Mouse (Mus musculus) lung, adult 2 months (tissue): ENCODE measurements around the gene Ajuba.

Source experiments
- CTCF ChIP-seq: fragments of 200-500 bp; IDR thresholded peaks from 2 replicates; pipeline ENCODE4 v1.5.1; 2011; ENCODE audit warnings: mild to moderate bottlenecking, low read length, control low read depth; ENCODE audit not compliant: insufficient read depth
- POLR2A ChIP-seq: fragments of 200-500 bp; IDR thresholded peaks from 2 replicates; pipeline ENCODE4 v1.6.1; 2011; ENCODE audit warnings: low read depth, mild to moderate bottlenecking, control low read depth, low read length, borderline replicate concordance; ENCODE audit errors: extremely low read depth

DNA sequence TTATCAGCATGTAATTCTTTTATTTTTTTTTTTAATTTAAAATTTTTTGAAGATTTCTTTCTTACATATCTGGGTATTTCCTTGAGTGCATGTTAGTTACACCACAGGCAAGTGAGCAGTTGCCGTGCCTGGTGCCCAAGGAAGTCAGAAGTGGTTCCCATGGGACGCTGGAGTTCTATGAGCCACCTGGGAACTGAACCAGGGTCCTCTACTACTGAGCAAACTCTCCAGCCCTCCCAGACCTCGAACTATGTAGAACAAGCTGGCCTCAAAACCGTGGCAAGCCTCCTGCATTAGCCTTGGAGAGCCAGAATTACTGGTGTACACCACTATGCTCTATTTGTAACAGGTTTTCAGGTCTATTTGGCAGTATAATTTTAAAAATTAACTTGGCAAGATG is 25.3 kb upstream of the Ajuba start:
- TF ChIP-seq CTCF (no peak), POLR2A (no peak)
